Mouse (Mus musculus) thymus, adult 2 months (tissue): Measurements from ENCODE around the gene Med24.
"Not testable (repeated sequence)": the region's sequence is repeated elsewhere in the genome, so short reads cannot be mapped to it uniquely, and the experiment has no call there.

ENCODE experiments used
- CTCF ChIP-seq: fragments of 200-500 bp; IDR thresholded peaks from 2 replicates; pipeline ENCODE4 v1.5.1; 2012; ENCODE audit warnings: mild to moderate bottlenecking, control low read depth, low read length, moderate library complexity, borderline replicate concordance; ENCODE audit not compliant: control insufficient read depth, poor library complexity, insufficient read depth; ENCODE audit errors: extremely low read depth
- POLR2A ChIP-seq: fragments of 200-500 bp; IDR thresholded peaks from 2 replicates; pipeline ENCODE4 v1.6.1; 2012; ENCODE audit warnings: mild to moderate bottlenecking, low read length, control low read depth, moderate library complexity; ENCODE audit not compliant: control insufficient read depth, poor library complexity, insufficient read depth; ENCODE audit errors: extremely low read depth

- TF ChIP-seq POLR2A, CTCF: not testable (repeated sequence)
Observed at GRCm38 (mm10) chr11:98680595-98680994, 48.6 kb downstream of the Med24 start.
